Mouse (Mus musculus) MN1 (cell line): ENCODE measurements around the gene Tmem11.
"Not testable (repeated sequence)": the region's sequence is repeated elsewhere in the genome, so short reads cannot be mapped to it uniquely, and the experiment has no call there.

Experiments
- DNase-seq: peaks from one replicate; pipeline ENCODE4 v3.0.0-alpha.2; 2016; ENCODE audit warnings: low spot score

Gene Tmem11

DNA sequence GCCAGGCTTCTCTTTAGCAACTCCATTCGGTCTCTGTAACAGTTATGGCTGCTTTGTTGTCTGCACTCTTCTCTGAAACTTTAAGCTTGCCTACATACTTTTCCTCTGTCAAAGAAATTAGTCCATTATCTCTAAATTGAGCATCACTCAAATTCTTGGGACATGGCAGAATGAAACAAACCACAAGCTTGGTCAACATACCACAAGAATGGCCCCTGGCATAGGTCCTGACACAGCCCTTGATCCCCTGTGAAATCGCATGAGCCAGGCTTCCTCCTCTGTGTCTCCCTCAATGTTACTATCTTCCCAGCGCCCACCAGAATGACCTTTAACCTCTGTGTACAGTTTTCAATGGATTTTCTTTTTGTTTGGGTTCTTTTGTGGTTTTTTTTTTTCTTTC, 3.3 kb upstream of the Tmem11 start:
- no peak for DNase-seq

DNA sequence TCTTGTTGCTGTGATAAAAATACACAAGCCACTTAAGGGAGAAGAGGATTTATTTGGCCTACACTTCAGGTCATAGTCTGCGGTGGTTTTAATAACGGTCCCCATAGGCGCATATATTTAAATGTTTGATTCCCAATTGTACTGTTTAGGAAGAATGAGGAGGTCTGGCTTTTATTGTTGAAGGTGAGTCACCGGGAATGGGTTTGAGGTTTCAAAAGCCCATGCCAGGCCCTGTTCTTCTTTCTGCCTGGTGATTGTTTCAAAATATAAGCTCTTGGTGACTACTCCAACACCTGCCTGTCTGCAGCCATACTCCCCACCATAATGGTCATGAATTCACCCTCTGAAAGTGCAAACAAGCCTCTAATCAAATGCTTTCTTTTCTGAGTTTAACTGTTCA, 1.5 kb upstream of the Tmem11 start:
- peak; percentile 27 for DNase-seq

DNA sequence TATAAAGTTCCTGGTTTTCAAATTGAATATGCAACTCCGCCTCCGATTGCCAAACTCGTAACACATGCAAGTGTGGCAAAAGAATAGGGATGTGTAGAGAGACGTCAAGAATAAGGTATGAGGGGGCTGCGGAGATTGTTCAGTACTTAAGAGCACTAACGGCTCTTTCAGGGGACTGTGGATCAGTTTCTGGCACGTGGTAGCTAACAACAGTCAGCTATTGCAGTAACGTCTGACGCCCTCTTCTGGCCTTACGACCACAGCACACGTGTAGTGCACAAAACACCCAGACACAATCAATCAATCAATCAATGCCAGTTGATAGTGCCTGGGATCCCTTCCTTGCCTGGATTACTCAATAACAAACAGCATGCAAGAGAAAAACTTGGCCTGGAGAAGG, 351 bp upstream of the Tmem11 start:
- peak; percentile 76 for DNase-seq

DNA sequence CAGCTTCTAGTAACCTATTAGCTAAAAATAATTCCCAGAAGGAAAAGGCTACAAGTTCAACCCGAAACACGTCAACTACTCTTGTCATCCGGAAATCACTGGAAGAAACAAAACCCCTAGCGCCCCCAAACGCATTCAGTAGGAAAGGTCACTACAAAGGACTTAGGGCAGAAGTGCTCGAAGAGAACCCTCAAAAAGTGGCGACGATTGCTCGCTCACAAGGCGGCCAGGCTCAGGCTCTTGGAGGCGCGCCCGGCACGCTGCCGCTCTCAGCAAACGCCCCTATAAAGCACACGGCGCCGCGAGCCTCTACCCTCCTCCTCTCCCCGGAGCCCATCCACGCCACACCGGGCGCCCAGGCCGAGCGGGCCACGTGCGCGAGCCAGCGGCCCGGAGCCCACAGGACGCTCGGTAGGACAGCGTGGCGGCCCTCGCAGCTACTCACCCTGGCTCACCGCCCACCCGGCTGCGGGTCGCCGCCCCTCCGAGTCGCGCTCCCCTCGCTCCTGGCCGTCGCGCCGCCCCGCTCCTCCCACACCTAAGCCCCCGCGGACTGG, 938 bp downstream of the Tmem11 start:
- peak; percentile 61 for DNase-seq

DNA sequence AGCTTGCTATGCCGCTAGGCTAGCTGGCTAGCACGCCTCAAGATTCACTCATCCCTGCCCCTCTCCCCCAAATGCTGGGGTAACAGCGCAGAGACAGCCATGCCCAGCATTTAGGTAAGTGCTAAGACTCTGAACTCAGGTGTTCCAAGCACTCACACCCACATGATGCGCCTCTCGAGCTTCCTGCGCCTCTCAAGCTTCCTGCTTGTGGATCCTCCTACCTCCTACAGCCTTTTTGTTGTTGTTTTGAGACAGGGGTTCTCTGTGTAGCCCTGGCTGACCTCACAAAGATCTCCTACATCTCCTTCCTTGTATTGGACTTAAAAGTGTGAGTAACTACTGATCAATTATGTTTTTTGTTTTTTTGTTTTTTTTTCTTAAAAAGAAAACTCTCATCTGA, 6.0 kb downstream of the Tmem11 start:
- DNase-seq: no peak

DNA sequence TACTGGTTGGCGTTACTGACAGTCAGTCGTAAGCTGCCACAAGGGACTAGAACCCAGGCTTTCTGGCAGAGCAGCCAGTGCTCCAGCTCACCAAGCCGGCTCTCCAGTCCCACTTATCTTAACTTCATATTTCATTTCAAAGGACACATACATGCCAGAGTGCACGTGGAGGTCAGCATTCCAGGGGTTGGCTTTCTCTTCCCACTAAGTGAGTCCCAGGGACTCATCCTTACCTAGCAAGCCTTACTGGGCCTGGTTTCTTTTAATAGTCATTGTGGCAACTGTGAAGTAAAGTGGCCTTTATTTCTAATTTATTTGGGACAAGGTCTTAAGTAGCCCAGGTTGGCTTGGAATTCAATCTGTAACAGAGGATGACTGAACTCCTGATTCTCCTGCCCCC, 7.7 kb downstream of the Tmem11 start:
- no peak for DNase-seq

DNA sequence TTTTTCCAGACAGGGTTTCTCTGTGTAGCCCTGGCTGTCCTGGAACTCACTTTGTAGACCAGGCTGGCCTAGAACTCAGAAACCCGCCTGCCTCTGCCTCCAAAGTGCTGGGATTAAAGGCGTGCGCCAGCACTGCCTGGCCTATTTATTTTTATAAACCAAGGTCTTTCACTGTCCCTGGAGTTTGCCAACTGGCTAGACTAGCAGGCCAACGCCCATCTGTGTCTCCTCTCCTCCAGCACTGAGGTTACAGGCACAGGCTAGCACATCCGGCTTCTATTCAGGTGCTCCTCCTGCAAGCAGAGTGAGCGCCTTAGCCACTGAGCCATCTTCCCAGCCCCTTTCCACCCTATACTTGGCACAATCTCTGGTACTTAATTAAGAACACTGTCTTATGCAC, 9.6 kb downstream of the Tmem11 start:
- not testable (repeated sequence) for DNase-seq

DNA sequence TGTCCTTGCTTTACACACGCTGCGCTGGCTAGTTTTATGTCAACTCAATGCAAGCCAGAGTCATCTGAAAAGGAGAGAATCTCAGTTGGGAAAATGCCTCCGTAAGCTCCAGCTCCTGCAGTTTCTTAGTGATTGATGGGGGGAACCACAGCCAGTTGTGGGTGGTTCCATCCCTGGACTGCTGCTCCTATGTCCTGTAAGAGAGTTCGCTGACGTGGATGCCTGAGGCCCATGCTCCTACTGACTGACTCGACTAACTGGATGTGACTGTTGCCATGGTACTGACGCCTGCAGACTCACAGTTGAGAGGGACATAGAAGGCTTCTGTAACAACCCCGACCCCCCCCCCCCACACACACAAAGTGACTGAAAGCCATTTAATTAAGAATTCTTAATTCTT, 11.2 kb downstream of the Tmem11 start:
- no peak for DNase-seq

DNA sequence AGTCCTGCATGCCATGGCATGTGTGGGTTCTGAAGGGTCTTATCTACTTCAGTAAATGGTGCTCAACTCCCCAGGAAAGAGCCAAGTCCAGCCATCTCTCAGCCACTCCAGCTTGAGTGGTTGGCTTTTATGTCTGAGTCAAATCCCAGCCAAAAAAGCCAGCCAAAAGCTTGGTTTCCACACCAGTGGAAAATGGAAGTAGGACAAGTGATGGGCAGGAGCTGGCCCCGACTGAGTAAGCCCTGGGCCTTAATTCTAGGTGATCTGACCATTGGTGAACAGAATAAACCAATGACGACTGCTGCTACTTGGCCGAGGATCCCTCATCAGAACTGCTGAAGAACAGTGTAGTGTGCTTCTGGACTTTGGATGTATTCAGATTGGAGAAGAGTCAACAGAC, 11.6 kb downstream of the Tmem11 start:
- no peak for DNase-seq

DNA sequence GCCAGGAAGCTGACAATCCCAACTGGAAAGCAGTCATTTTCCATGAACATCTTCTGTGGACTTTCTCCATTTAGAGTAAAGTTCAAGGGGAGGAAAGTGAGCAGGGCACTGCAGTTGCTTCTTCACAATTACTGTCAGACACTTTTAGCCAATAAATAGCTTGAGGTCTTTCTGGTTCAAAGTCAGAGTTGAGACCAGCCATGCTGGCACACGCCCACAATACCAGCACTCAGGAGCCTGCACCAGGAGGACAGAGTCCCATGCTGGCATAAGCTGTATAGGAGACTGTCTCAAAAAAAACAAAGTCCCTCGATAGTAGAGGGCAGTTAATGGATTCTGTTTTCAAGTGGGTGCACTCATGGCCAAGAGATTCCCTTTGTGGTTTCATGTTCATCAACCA, 13.1 kb downstream of the Tmem11 start:
- no peak for DNase-seq

DNA sequence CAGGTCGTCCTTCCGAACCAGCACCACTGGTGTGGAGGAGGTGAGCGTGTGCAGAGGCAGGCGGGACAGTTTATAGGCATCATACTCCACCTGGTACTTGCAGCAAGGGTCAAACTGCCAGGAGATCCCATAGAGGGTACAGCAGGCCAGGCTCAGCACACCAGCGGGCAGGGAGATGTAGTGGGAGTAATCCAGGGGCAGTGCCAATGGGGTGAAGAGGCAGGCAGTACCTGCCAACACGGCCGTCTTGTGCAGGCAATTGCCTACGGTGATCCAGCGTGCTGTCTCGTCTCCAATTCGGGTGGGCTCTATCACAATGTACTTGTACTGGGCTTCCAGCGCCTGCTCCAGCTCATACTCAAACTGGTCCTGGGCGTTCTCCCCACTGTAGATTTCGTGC, 14.2 kb downstream of the Tmem11 start:
- DNase-seq: no peak

DNA sequence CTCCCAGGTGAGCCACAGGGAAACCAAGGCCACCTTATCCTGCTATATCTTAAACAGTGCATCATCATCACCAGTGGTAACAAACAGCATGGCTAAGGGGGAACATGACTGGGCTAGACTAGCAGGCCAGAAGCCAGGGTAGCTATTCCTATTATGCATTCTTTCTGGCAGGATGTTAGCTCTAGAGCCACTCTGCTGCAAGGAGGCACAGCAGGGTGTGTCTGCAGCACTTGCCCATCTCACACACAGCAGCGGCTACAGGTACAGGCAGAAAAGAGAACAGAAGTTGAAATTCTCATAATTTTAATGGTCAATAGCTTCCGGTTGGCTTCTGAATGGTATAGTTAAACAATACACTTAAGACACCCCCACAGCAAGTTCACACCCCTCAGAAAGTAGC, 14.9 kb downstream of the Tmem11 start:
- no peak for DNase-seq

DNA sequence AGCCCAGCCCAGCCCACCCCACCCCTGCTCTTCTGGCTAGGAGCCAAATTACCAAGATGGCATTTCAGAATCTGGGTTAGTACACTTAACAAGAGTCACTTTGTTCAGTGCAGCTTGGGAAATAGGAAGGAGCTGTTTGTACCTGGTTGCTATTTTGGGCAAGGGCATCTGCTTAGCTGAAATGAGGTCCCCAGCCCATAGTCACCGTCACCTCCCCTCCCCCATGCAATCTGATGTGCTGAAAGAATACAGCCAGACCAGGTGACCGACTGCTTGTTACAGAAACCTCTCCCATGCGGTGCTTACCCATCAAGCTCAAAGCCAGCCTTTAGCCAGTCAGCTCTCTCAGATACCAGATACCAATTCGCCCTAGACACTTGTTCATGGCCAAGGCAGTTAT, 15.9 kb downstream of the Tmem11 start:
- peak; percentile 39 for DNase-seq

DNA sequence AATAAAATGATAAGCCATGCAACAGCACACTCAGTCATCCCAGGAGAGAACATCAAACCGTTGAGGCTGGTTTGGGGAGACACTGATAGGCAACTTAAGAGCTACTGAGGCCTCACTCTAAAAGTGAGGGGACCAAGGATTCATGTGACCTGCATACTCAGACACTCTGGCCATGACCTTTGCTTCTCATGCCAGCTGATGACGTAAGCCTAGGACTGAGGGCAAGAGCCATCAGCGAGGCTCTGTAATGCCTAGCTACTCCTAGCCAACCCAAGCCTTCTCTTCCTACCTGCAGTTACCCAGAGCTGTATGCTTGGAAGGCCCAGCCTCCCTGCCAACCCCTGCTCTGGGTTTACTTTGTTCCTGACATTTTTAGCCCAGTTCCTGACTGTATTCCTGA, 17.1 kb downstream of the Tmem11 start:
- no peak for DNase-seq

DNA sequence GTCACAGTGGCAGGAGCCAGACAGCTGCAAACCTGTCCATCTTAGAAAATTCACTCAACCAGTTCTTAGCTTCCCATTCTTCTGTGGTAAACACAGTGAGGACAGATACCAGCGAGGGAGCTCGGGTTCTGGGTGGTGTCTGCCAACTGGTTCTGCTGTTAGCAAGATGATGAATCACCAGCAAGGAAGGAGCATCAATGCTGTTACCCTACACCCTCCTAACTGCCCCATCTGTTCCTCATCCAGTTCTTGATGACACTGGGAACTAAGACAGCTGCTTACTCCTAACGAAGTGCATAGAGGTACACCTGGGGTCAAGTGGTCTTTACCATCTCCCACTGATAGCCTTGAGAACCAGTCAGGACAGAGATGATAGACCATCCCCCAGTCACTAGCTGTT, 22.5 kb downstream of the Tmem11 start:
- DNase-seq: no peak

DNA sequence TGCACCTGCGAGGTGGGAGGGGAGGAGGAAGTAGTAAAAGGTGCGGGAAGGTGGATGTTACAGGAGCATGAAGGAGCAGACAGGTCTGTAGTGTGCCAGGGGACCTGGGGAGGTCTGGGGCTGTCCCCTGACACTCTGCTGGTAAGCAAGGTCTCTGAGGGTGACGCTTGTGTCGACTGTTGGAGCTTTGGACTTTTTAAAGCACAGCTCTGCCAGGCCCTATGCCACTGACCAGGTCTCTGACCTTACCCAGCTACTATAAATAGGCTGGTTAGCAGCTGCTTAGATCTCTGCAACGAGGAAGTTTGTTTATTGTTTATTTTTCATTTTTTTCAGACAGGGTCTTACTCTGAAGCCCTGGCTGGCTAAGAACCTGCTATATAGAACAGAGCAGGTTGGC, 33.7 kb downstream of the Tmem11 start:
- no peak for DNase-seq

DNA sequence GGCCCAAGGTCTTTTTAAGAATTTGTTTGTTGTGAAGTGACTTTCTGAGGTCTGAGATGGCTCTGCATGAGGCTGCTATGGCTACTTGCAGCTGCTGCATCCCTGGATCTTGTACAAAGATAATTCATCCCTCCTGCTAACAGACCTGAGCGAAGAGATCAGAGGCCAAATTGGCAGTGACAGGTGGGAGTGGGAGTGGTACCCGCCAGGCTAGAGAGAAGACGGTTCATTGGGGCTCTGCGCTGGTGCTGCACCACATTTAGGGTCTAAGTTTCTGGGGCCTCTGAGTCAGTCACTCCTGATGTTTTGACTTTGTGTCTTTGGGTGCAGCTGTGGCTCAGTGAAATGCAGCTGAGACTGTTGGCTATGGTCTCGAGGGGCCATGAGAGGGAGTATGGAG, 35.7 kb downstream of the Tmem11 start:
- no peak for DNase-seq

DNA sequence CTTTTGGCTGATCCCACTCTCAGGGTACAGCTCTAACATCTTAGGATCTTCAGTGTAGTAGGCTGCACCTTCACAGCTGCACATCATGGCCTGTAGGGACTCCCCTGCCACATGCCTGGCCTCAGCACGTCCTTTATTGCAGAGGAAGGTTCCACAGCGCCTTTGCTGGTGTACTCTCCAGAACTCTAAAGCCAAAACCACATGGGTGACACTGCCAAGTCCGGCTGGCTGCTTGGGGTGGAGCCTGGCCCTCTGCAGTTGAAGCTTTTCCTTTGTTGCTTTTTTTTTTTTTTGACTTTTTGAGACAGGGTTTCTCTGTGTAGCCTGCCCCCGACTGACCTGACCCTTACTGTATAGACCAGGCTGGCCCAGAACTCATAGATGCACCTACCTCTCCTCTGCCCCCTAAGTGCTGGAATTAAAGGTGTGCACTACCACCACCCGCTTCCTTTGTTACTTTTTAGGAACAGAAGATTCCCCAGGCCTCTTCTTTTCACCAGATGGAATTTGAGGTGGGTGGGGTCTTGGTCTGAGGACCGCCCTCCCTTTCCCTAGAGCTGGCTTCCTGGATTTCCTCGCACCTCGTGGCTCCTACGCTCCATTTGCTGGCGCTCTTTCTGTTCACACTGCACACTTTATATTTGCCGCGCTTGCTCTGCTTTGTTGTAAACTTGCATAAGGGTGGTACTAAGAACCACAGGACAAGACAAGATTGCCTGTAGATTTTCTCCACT, 37.4 kb downstream of the Tmem11 start:
- no peak for DNase-seq

DNA sequence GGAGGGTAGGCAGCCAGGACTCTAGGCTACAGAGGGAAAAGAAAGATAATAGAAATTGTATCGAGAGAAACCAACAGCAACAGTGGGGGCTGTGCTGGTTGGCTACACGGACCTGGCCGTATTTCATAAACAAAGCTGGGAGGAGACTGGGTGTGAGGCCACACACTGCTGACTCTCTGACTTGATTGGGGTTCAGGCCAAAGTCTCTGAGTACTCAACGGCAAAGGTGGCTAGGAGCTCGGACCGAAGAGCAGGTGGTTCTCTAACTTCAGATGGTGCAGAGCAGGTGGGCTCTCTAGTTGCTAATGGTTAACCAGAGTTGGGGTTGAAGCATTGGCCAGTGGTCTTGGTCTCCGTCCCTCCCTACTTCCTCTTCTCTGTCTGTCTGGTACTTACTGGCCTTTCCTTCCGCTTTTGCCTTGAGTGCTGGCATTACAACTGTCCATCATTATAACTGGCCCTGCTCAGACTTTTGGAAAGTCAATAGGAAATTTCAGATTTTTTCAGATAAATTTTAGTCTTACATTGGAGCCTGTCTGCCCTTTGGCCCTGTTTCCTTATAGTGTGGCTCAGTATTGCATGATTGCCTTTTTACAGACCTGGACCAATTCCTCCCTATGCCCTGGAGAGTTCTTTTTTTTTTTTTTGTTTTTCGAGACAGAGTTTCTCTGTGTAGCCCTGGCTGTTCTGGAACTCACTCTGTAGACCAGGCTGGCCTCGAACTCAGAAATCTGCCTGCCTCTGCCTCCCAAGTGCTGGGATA, 41.2 kb downstream of the Tmem11 start:
- no peak for DNase-seq

DNA sequence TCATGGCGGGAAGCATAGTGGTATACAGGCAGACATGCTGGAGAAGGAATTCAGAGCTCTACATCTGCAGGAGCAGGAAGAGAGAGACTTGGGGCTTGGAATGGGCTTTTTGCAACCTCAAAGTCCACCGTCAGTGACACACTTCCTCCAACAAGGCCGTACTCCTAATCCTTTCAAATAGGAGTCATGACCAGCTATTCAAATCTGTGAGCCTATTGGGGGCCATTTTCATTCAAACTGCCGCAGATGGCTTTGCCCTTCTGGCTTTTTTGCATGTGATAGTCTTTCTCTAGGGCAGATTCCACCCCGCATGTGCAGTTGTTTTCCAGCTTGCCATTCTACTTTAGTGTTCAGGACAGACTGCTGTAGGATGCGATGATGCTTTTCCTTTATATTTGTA, 42.2 kb downstream of the Tmem11 start:
- DNase-seq: no peak

DNA sequence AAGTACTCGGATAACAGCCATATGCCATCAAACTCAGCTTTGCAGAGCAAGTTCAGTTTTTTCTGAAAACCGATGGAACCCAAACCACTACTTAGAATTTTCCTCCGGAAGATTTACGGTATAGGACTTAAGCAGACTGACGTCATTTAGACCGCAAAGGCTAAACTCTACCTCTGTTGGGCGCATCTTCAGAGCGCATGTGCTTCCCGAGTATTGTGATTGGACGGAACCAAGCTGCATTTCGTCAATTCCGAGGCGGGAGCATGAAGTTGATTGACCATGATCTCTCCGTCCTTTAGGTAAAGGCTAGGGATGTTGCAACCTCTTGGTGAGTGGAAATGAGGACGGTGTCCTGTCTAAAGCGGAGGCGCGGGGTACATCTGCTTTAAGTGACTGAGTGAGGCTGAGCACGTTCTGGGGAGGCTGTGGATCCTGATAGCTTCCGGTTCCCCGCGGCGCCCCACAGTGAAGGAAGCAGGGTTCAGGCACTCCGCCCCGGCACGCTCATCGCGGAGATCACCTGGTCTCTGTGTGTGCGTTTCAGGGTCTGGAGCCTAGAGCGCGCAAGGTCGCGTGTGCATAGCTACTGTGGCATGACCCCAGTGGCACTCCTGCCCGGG, 48.5 kb downstream of the Tmem11 start, which contains the start of gene Dhrs7b:
TSS of gene Dhrs7b (plus strand) at position 199 of the 620 bp plus-strand sequence.
- DNase-seq: peak; percentile 95

DNA sequence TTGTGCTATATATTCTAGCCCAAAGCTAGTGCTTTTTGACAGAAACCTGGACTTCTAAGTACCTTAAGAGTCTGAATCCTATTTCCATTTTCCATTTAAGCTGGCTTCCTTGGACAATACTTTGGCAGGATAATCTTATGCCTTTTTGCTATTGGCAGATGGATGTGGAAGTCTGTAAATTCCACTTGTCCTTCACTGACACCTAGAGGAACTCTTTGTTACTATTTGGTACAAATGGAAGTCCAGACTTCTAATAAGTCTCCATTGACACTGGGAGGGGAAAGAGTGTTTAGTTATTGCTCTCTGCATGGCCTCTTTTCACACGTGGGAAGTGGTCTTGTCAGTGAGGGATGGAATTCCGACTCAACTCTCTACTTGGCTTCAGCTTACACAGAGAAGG, 50.2 kb downstream of the Tmem11 start:
- DNase-seq: peak; percentile 73
